Mouse (Mus musculus): ENCODE results near the gene Renbp.

DNA sequence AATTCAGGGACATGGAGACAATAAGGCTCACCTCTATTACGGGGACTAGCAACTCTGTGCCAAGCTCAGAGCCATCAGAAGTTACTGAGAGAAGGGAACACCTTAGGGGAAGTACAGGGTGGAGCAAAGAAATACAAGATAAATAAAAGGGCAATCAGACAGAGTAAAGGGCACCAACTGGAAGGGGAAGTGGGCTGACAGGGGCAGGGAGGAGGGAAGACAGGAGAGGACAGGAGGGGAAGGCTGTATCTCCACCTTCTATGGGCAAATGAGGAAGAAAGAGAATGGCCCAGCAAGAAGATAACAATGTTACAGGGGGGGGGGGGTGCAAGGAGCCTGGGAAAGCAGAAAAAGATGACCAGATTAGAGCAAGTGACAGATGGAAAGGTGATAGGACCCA, 53.6 kb downstream of the Renbp start:
- no peak for TF ChIP-seq USF1 (IDR thresholded peaks at IDR 0.05; ENCODE audit: low read depth)
- no peak for TF ChIP-seq CTCF (IDR thresholded peaks at IDR 0.05; ENCODE audit: control insufficient read depth, insufficient read depth, insufficient read length)
- TF ChIP-seq MYOD1 (IDR thresholded peaks at IDR 0.05; ENCODE audit: control insufficient read depth, insufficient read length, low read depth), result no peak
